Mouse (Mus musculus): ENCODE measurements around the gene Gm5737. TPM values are rescaled to one million over a fixed set of nuclear protein-coding genes. Genes with fewer than 3 reads are reported as not detected.

The Gm5737 gene
- polyA plus RNA-seq, 1 experiment from 2014 or later = not detected

GRCm38 (mm10) chr7:120830431-120831381 is 18.5 kb downstream of the Gm5737 start:
- peaks cover 9% of the 10 kb centered on the region; the same call in 1 of the 2 replicates for H3K27me3 ChIP-seq
- H3K27ac ChIP-seq = peak overlapping the region; percentile 83
- peak; percentile 29; the same call in 1 of the 2 replicates for ATAC-seq (ENCODE audit: borderline replicate concordance, extremely low read depth, low FRiP score, low TSS enrichment)
- peak overlapping the region; percentile 54 for H3K4me3 ChIP-seq
- H3K9me3 ChIP-seq = no peaks in the 10 kb centered on the region
- WGBS = under 1% methylated on average over 46 of the region's 46 CpGs
- H3K9ac ChIP-seq = peak overlapping the region; percentile 42
- H3K4me2 ChIP-seq = peak overlapping the region; percentile 94
- H3K36me3 ChIP-seq = no peaks in the 10 kb centered on the region
- H3K4me1 ChIP-seq = peaks cover 13% of the 10 kb centered on the region; the same call in 1 of the 2 replicates

GRCm38 (mm10) chr7:120834426-120834825 is 22.3 kb downstream of the Gm5737 start:
- peak overlapping the region; percentile 62 for H3K4me2 ChIP-seq

GRCm38 (mm10) chr7:120834863-120835372 is 22.8 kb downstream of the Gm5737 start:
- peak overlapping the region; percentile 66 for H3K4me3 ChIP-seq
- H3K4me2 ChIP-seq = peak overlapping the region; percentile 62
- no peaks in the 10 kb centered on the region for H3K9me3 ChIP-seq
- 4% methylated on average over 14 of the region's 14 CpGs for WGBS
- H3K27ac ChIP-seq = peak overlapping the region; percentile 80
- no peaks in the 10 kb centered on the region for H3K36me3 ChIP-seq
- H3K4me1 ChIP-seq = peaks cover 16% of the 10 kb centered on the region
- ATAC-seq (ENCODE audit: borderline replicate concordance, extremely low read depth, low FRiP score, low TSS enrichment) = peak; percentile 84
- H3K27me3 ChIP-seq = peaks cover under 1% of the 10 kb centered on the region; the same call in 1 of the 2 replicates
- H3K9ac ChIP-seq = peak overlapping the region; percentile 41; the same call in 1 of the 2 replicates

More at GRCm38 (mm10) chr7:120834426-120834825, 22.3 kb downstream of the Gm5737 start:
- peaks cover 5% of the 10 kb centered on the region; the same call in 1 of the 2 replicates for H3K27me3 ChIP-seq
- WGBS = 36% methylated on average over 6 of the region's 6 CpGs
- H3K36me3 ChIP-seq = no peaks in the 10 kb centered on the region
- ATAC-seq (ENCODE audit: borderline replicate concordance, extremely low read depth, low FRiP score, low TSS enrichment) = no peak
- no peaks in the 10 kb centered on the region for H3K9me3 ChIP-seq
- H3K4me1 ChIP-seq = peaks cover 18% of the 10 kb centered on the region
- peak overlapping the region; percentile 66 for H3K4me3 ChIP-seq
- 0 out of 2 replicates have a peak overlapping the region, but pooled peaks have one; percentile 14 for H3K9ac ChIP-seq
- peak overlapping the region; percentile 80; the same call in 1 of the 2 replicates for H3K27ac ChIP-seq

- Histone ChIP-seq H3K27ac (peak overlapping the region; percentile 78), H3K9me3 (no peaks in the 10 kb centered on the region)
Measured at GRCm38 (mm10) chr7:120835449-120836359, 23.5 kb downstream of the Gm5737 start.

GRCm38 (mm10) chr7:120836361-120836760 is 24.2 kb downstream of the Gm5737 start:
- no peak for ATAC-seq (ENCODE audit: borderline replicate concordance, extremely low read depth, low FRiP score, low TSS enrichment)
- no peak overlapping the region for H3K27ac ChIP-seq
- H3K4me2 ChIP-seq = peak overlapping the region; percentile 62
- peaks cover 7% of the 10 kb centered on the region for H3K4me1 ChIP-seq
- no peaks in the 10 kb centered on the region for H3K36me3 ChIP-seq
- WGBS = 7% methylated on average over 12 of the region's 12 CpGs
- peak overlapping the region; percentile 58; the same call in 1 of the 2 replicates for H3K9ac ChIP-seq
- H3K9me3 ChIP-seq = no peaks in the 10 kb centered on the region
- peak overlapping the region; percentile 66 for H3K4me3 ChIP-seq
- H3K27me3 ChIP-seq = no peaks in the 10 kb centered on the region

More at GRCm38 (mm10) chr7:120835449-120836359, 23.5 kb downstream of the Gm5737 start:
- Histone ChIP-seq H3K4me3 (peak overlapping the region; percentile 66), H3K4me1 (peaks cover 8% of the 10 kb centered on the region), H3K4me2 (peak overlapping the region; percentile 62), H3K9ac (peak overlapping the region; percentile 58), H3K27me3 (no peaks in the 10 kb centered on the region), H3K36me3 (no peaks in the 10 kb centered on the region)
- peak; percentile 88 for ATAC-seq (ENCODE audit: borderline replicate concordance, extremely low read depth, low FRiP score, low TSS enrichment)
- under 1% methylated on average over 41 of the region's 41 CpGs for WGBS

- Histone ChIP-seq H3K9ac (no peak overlapping the region), H3K27ac (no peak overlapping the region), H3K4me2 (no peak overlapping the region), H3K27me3 (no peaks in the 10 kb centered on the region), H3K4me1 (peaks cover 5% of the 10 kb centered on the region), H3K9me3 (no peaks in the 10 kb centered on the region), H3K4me3 (no peak overlapping the region), H3K36me3 (no peaks in the 10 kb centered on the region)
- ATAC-seq (ENCODE audit: borderline replicate concordance, extremely low read depth, low FRiP score, low TSS enrichment) = no peak
- WGBS = 45% methylated on average over 5 of the region's 5 CpGs
Measured at GRCm38 (mm10) chr7:120838436-120839160, 26.4 kb downstream of the Gm5737 start.

GRCm38 (mm10) chr7:120839786-120840185 is 27.6 kb downstream of the Gm5737 start:
- ATAC-seq (ENCODE audit: borderline replicate concordance, extremely low read depth, low FRiP score, low TSS enrichment) = no peak
- no peak overlapping the region for H3K27ac ChIP-seq
- 83% methylated on average over 2 of the region's 2 CpGs for WGBS

GRCm38 (mm10) chr7:120842345-120843036 is 30.3 kb downstream of the Gm5737 start, which contains the start of gene Eef2k:
TSS of gene Eef2k (plus strand) at chr7:120842831.
- peak within 1 kb of the TSS; percentile 89 for H3K9ac ChIP-seq
- peak within 1 kb of the TSS; percentile 78 for H3K4me3 ChIP-seq
- H3K27me3 ChIP-seq = no peaks in the 10 kb centered on the region
- ATAC-seq (ENCODE audit: borderline replicate concordance, extremely low read depth, low FRiP score, low TSS enrichment) = peak; percentile 95
- H3K9me3 ChIP-seq = no peaks in the 10 kb centered on the region
- peak within 1 kb of the TSS; percentile 99 for H3K27ac ChIP-seq
- peaks cover 13% of the 10 kb centered on the region; the same call in 1 of the 2 replicates for H3K4me1 ChIP-seq
- peak within 1 kb of the TSS; percentile 84 for H3K4me2 ChIP-seq
- WGBS = 3% methylated on average over 35 of the region's 35 CpGs
- H3K36me3 ChIP-seq = peaks cover under 1% of the 10 kb centered on the region; the same call in 1 of the 2 replicates

More at GRCm38 (mm10) chr7:120839786-120840185, 27.6 kb downstream of the Gm5737 start:
- no peaks in the 10 kb centered on the region for H3K36me3 ChIP-seq
- H3K4me2 ChIP-seq = no peak overlapping the region
- peaks cover 17% of the 10 kb centered on the region for H3K4me1 ChIP-seq
- no peak overlapping the region for H3K4me3 ChIP-seq
- H3K9me3 ChIP-seq = no peaks in the 10 kb centered on the region
- H3K9ac ChIP-seq = no peak overlapping the region
- H3K27me3 ChIP-seq = no peaks in the 10 kb centered on the region

GRCm38 (mm10) chr7:120843037-120843621 is 31.0 kb downstream of the Gm5737 start:
- H3K4me1 ChIP-seq = peaks cover 13% of the 10 kb centered on the region; the same call in 1 of the 2 replicates
- peak overlapping the region; percentile 99 for H3K27ac ChIP-seq
- no peaks in the 10 kb centered on the region for H3K9me3 ChIP-seq
- H3K4me2 ChIP-seq = peak overlapping the region; percentile 84
- WGBS = under 1% methylated on average over 40 of the region's 40 CpGs
- no peaks in the 10 kb centered on the region for H3K27me3 ChIP-seq
- H3K36me3 ChIP-seq = peaks cover 5% of the 10 kb centered on the region; the same call in 1 of the 2 replicates
- H3K9ac ChIP-seq = peak overlapping the region; percentile 89
- peak; percentile 84 for ATAC-seq (ENCODE audit: borderline replicate concordance, extremely low read depth, low FRiP score, low TSS enrichment)
- H3K4me3 ChIP-seq = peak overlapping the region; percentile 78

All from lung, embryonic 15.5 days (tissue).